Mouse (Mus musculus): ENCODE measurements around the gene Svop.

GRCm38 (mm10) chr5:114119806-114120205, 28.4 kb upstream of the Svop start:
- no peak for TF ChIP-seq CTCF (IDR thresholded peaks at IDR 0.05; ENCODE audit: insufficient read depth, low read length)
- TF ChIP-seq POLR2A (IDR thresholded peaks at IDR 0.05; ENCODE audit: borderline replicate concordance, extremely low read depth, low read depth, low read length), result no peak

Measured in lung, adult 2 months (tissue).